Mouse (Mus musculus) thymus, adult 2 months (tissue): ENCODE results near the gene Hipk4. TPM values are rescaled to one million over a fixed set of nuclear protein-coding genes. Genes with fewer than 3 reads are reported as not detected.

Experiments used
- DNase-seq: peaks from one replicate; pipeline ENCODE4 v3.0.0; 2021
- H3K27ac ChIP-seq: fragments of 200-500 bp; 2 replicates; pipeline ENCODE4 v1.5.1; 2012; ENCODE audit warnings: low read length, control low read depth; ENCODE audit not compliant: control insufficient read depth, insufficient read depth
- H3K27me3 ChIP-seq: fragments of 200-500 bp; 2 replicates; pipeline ENCODE4 v1.6.1; 2012; ENCODE audit warnings: mild to moderate bottlenecking, low read length, moderate library complexity, mixed read lengths; ENCODE audit not compliant: control insufficient read depth, insufficient read depth
- H3K36me3 ChIP-seq: fragments of 200-500 bp; 2 replicates; pipeline ENCODE4 v1.6.1; 2012; ENCODE audit warnings: mild to moderate bottlenecking, low read length, moderate library complexity; ENCODE audit not compliant: control insufficient read depth, insufficient read depth
- H3K4me1 ChIP-seq: fragments of 200-500 bp; replicated peaks from 2 replicates; pipeline ENCODE4 v1.6.1; 2012; ENCODE audit warnings: low read length; ENCODE audit not compliant: control insufficient read depth, insufficient read depth
- H3K4me3 ChIP-seq: fragments of 200-500 bp; 2 replicates; pipeline ENCODE4 v1.5.1; 2012; ENCODE audit warnings: mild to moderate bottlenecking, low read length, control low read depth, moderate library complexity; ENCODE audit not compliant: control insufficient read depth, insufficient read depth
- CTCF ChIP-seq: fragments of 200-500 bp; IDR thresholded peaks from 2 replicates; pipeline ENCODE4 v1.5.1; 2012; ENCODE audit warnings: mild to moderate bottlenecking, control low read depth, low read length, moderate library complexity, borderline replicate concordance; ENCODE audit not compliant: control insufficient read depth, poor library complexity, insufficient read depth; ENCODE audit errors: extremely low read depth
- POLR2A ChIP-seq: fragments of 200-500 bp; IDR thresholded peaks from 2 replicates; pipeline ENCODE4 v1.6.1; 2012; ENCODE audit warnings: mild to moderate bottlenecking, low read length, control low read depth, moderate library complexity; ENCODE audit not compliant: control insufficient read depth, poor library complexity, insufficient read depth; ENCODE audit errors: extremely low read depth
- WGBS: fragments of 180-500 bp; shearing (Covaris S2); methylation state at CpG from one replicate; pipeline ENCODE4 v1.1.7; 2018; 5-methylcytosine and 5-hydroxymethylcytosine counted together
- polyA plus RNA-seq: library from polyadenylated mRNA; depleted of rRNA; stranded (reverse); fragments of >200 nt; gene quantifications from 2 replicates; pipeline ENCODE4 v1.2.3, GENCODE M21; 2012

Hipk4 gene
- polyA plus RNA-seq, 1 experiment = 1.3 TPM

DNA sequence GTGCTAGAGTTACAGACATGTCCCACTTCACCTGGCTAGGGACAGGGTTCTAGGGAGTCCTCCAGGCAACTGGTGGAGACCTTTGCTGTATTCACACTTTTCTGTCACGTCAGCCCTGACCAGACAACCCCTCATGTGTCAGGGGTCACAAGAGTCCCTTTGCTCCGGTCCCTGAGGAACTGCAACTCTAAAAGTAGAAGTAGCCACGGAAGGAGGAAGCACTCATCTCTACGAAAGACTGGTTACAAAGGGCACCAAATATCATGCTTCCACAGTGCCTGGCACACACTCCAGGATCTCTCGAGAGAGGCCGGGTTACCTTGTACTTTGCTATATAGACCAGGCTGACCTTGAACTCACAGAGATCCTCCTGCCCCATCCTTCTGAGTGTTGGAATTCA is 13.6 kb downstream of the Hipk4 start:
- peaks cover 12% of the 10 kb centered on the region for H3K4me1 ChIP-seq
- TF ChIP-seq POLR2A = no peak
- no peak for TF ChIP-seq CTCF
- no peaks in the 10 kb centered on the region for H3K27me3 ChIP-seq
- H3K36me3 ChIP-seq = peaks cover 58% of the 10 kb centered on the region
- no peak overlapping the region for H3K4me3 ChIP-seq
- no peak overlapping the region for H3K27ac ChIP-seq
- DNase-seq = no peak
- 88% methylated on average over 6 of the region's 6 CpGs for WGBS

DNA sequence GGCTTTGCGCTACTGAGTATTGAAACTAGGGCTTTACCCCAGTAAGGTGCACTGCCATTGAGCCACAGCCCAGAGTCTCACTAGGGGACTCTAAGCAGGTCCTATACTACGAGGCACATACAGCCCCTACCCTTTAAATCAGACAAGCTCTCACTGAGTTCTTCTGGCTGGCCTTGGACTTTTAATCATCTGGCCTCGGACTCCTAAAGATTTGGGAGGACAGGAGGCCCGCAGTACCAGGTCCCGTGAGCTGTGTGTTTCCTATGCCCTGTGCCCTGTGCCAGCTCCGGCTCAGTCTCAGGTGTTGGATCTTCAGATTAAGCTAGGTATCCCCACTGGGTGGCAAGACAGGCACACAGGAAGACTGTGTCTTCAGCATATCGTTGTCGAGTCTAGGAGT is 14.9 kb downstream of the Hipk4 start:
- no peak for DNase-seq
- Histone ChIP-seq H3K27me3 (no peaks in the 10 kb centered on the region), H3K4me1 (peaks cover 19% of the 10 kb centered on the region), H3K27ac (no peak overlapping the region), H3K4me3 (no peak overlapping the region), H3K36me3 (peaks cover 45% of the 10 kb centered on the region)
- TF ChIP-seq CTCF (no peak), POLR2A (no peak)
- WGBS = 93% methylated on average over 8 of the region's 8 CpGs

DNA sequence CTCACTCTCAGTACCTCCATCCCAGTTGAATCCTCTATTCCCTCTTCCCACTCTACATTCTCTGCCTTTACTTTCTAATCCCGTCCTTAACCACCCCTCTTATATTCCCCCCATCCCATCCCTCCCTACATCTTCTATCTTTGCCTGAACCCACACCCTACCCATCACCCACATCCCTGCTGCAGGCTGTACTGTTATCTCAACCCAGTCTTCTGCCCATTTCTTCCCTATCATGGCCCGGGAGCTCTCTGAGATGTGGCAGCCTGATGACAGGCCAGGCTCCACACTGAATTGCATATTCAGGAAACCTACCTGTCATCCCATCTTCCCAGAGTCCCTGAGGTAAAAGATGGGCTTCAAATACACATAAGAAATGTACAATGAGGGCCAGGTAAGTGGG is 15.7 kb downstream of the Hipk4 start:
- 96% methylated on average over 2 of the region's 2 CpGs for WGBS
- Histone ChIP-seq H3K4me1 (peaks cover 21% of the 10 kb centered on the region), H3K27ac (no peak overlapping the region), H3K27me3 (no peaks in the 10 kb centered on the region), H3K4me3 (no peak overlapping the region), H3K36me3 (peaks cover 37% of the 10 kb centered on the region)
- DNase-seq = no peak
- no peak for TF ChIP-seq CTCF
- no peak for TF ChIP-seq POLR2A

- H3K4me3 ChIP-seq = no peak overlapping the region
- H3K4me1 ChIP-seq = peaks cover 29% of the 10 kb centered on the region
- peaks cover 24% of the 10 kb centered on the region for H3K36me3 ChIP-seq
- no peaks in the 10 kb centered on the region for H3K27me3 ChIP-seq
- no peak overlapping the region for H3K27ac ChIP-seq
- 81% methylated on average over 2 of the region's 2 CpGs for WGBS
- TF ChIP-seq POLR2A = no peak
- no peak for TF ChIP-seq CTCF
- DNase-seq = no peak
Observed at GRCm38 (mm10) chr7:27540521-27540920, 17.5 kb downstream of the Hipk4 start.

DNA sequence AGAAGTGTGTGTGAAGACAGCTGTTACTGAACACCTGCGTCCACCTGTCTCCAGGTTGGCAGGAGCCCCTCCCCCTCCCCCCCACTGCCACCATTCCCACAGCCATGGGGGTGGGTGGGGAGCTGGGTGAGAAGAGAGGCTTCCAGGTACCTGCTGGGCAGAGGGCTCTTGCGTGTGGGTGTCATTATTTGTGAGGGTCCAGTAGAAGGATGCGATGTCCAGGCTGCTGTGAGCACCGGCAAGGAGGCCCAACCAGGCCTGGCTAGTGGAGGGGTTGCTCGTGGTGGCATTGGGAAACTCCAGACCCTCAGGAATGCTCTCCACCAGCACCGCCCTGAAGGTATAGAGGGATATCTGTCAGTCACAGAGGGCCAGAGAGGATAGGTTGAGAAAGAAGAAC is 17.9 kb downstream of the Hipk4 start:
- Histone ChIP-seq H3K4me3 (no peak overlapping the region), H3K4me1 (peaks cover 30% of the 10 kb centered on the region), H3K27me3 (no peaks in the 10 kb centered on the region), H3K36me3 (peaks cover 21% of the 10 kb centered on the region), H3K27ac (no peak overlapping the region)
- TF ChIP-seq POLR2A (no peak), CTCF (no peak)
- WGBS = 83% methylated on average over 6 of the region's 6 CpGs
- DNase-seq = peak; percentile 16

DNA sequence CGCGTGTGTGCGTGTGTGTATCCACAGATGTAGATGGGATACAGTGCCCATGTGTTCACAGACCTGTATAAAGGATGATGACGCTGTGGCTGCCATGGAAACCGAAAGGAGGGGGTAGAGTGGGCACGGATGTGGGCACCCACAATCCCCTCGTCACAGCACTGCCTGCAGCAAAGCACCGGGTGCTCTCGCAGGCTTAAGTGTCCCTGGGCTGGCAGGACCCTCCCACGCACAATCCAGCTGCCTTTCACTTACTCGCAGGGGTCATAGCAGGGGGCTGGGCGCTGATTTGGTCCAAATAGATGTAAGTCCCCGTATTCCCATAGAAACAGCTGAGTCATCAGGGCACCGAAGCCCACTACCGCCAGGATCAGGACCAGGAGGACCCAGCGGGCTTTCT is 18.4 kb downstream of the Hipk4 start:
- TF ChIP-seq CTCF = peak; percentile 40; the same call in 1 of the 2 replicates
- TF ChIP-seq POLR2A = peak; percentile 80
- Histone ChIP-seq H3K27ac (peak overlapping the region; percentile 91), H3K4me3 (peak overlapping the region; percentile 81), H3K27me3 (no peaks in the 10 kb centered on the region), H3K4me1 (peaks cover 32% of the 10 kb centered on the region), H3K36me3 (peaks cover 16% of the 10 kb centered on the region)
- DNase-seq = peak; percentile 95
- 10% methylated on average over 16 of the region's 16 CpGs for WGBS

DNA sequence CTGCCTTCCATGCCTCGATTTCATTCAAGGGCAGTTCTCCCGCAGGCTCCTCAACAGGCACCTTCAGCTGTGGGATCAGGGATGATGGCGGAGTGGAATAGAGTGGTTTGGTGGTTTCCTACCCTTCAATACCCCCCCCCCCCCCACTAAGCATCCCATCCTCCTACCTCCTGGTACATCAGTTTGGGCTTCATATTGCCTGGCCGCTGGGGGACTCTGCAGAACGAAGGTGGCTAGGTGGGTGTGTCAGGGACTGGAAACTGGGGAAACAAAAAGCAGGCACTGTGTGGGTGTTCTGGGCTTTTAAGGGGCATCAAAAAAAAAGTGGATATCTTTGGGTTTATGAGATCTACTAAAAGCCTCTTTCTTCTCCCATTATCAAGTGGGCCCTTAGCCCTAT is 18.9 kb downstream of the Hipk4 start:
- Histone ChIP-seq H3K4me1 (peaks cover 34% of the 10 kb centered on the region), H3K36me3 (peaks cover 13% of the 10 kb centered on the region), H3K27ac (peak overlapping the region; percentile 91), H3K27me3 (no peaks in the 10 kb centered on the region), H3K4me3 (peak overlapping the region; percentile 81)
- DNase-seq = peak; percentile 25
- 5% methylated on average over 5 of the region's 5 CpGs for WGBS
- no peak for TF ChIP-seq POLR2A
- no peak for TF ChIP-seq CTCF
